Mouse (Mus musculus): Measurements from ENCODE around the gene Ntf5.
"Not testable (repeated sequence)": the region's sequence is repeated elsewhere in the genome, so short reads cannot be mapped to it uniquely, and the experiment has no call there.

The Ntf5 gene

DNA sequence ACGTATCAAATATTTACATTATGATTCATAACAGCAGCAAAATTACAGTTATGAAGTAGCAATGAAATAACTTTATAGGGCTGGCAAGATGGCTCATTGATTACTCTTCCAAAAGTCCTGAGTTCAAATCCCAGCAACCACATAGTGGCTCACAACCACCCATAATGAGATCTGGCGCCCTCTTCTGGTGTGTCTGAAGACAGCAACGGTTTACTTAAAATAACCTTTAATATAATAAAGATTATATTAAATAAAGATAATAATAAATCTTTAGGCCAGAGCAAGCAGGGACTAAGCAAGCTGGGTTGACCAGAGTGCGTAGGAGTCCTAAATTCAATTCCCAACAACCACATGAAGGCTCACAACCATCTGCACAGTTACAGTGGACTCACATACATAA lies 49.4 kb downstream of the Ntf5 start:
- not testable (repeated sequence) for DNase-seq

DNA sequence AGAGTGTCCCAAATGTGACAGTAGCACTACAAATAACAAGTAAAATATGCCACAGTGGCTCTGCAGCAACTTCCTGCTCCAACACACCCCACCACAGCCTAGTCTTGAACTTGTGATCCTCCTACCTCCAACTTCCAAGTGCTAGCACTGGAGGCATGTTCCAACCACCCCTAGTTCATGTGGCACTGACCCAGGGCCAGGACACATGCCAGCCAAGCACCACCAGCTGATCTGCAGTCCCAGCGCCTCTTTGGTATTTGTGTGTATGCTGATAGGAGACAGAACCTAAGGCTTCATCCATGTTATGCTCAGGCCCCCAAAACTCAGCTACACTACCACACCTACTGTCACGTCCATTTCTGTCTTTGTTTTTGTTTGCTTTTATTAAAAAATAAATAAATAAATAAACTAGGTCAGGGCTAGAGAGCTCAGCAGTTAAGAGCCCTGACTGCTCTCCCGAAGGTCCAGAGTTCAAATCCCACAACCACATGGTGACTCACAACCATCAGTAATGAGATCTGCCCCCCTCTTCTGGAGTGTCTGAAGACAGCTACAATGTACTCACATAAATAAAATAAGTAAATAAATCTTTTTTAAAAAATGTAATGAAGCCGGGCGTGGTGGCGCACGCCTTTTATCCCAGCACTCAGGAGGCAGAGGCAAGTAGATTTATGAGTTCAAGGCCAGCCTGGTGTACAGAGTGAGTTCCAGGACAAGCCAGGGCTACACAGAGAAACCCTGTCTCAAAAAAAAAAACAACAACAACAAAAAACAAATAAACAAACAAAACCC lies 50.7 kb downstream of the Ntf5 start:
- DNase-seq, result no peak

DNA sequence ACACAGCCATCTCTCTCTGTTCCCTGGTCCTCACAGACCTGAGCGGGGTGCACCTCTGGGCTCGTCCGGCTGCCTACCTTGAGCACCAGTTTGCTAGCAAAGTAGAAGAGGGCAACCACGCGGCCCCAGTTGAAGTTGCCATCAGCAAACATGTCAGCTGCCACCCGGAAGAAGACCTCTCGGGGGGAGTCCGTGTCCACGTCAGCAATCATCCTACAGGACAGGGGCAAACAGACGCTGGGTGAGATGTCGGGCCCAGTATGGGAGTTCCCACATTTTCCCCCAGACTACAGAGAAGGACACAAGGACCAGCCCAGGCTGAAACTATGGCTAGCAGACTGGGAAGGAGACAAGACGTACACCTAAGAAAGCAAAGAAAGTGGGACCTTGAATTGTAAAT lies 51.6 kb downstream of the Ntf5 start:
- no peak for DNase-seq

DNA sequence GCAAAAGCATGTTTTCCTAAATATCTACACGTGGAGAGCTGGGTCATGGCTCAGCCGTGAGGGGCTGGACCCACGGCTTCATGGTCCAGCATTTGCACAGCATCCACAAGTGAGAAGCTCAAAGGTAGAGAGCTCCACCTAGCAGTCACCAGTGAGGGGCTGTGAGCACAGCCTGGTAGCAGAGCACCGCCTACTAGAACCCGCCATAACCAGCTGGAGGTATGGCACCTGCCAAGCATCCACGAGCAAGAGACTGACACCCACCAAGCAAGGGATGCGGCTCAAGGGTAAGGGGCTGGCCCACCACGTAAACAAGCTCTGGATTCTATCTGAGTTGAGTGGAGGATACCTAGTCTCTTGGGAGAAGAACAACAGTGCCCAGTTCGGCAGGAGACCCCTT lies 52.1 kb downstream of the Ntf5 start:
- DNase-seq, result no peak

DNA sequence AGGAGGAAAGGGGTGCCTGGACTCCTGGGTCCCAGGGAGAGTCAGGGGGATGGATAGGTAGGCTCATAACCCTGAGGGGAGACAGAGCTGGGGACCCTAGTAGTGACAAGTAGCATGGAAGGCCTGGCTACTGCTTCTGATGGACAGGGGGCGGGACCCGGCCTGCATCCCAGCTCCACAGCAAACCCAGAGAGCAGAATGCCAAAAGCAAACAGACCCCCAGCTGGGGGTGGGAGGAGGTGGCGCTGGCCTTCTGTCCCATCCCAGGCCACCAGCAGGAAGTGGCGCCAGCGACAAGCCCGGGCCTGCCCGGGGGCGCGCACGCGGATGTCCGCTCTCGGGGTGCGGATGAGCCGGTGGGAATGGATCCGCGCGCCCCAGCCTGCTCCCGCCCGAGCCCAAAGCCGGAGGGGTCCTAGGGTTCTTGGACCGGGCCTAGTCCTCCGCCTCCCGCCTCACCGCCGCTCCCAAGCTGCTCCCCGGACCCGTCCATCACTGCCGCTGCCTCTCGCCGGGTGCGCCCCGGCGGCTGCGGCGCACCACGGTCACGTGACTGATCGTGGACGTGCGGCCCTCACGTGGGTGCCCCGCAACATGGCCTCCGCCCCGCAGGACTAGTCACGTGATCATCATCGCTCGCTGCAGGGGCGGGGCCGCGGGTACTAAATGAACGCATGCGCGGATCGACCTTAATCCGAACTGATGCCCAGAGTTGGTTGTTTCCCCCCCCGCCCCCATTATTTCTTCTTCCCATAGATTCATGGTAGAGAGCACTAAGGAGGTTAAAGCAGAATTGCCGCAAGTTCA lies 53.0 kb downstream of the Ntf5 start, which contains the start of gene Bax:
Bax (minus strand) TSS at position 616 of the 807 bp plus-strand sequence.
- DNase-seq, result peak; percentile 100

Measured in embryo, embryonic 11 days (tissue).